Mouse (Mus musculus) large intestine, adult 2 months (tissue): ENCODE results near the gene Cyp2ab1. TPM values are rescaled to one million over a fixed set of nuclear protein-coding genes. Genes with fewer than 3 reads are reported as not detected.

Source experiments
- DNase-seq: peaks from one replicate; pipeline ENCODE4 v3.0.0-alpha.2; 2012; ENCODE audit warnings: low read depth, low spot score
- WGBS: fragments of 180-500 bp; shearing (Covaris S2); methylation state at CpG from one replicate; pipeline ENCODE4 v1.1.7; 2018; 5-methylcytosine and 5-hydroxymethylcytosine counted together
- polyA plus RNA-seq: library from polyadenylated mRNA; depleted of rRNA; stranded (reverse); fragments of >200 nt; gene quantifications from 2 replicates; pipeline ENCODE4 v1.2.3, GENCODE M21; 2012; rRNA removed

Cyp2ab1 gene
- polyA plus RNA-seq, 1 experiment = 0.12 TPM

GRCm38 (mm10) chr16:20279395-20279794, 45.8 kb downstream of the Cyp2ab1 start:
- DNase-seq = no peak
- WGBS = 82% methylated on average over 5 of the region's 5 CpGs

DNA sequence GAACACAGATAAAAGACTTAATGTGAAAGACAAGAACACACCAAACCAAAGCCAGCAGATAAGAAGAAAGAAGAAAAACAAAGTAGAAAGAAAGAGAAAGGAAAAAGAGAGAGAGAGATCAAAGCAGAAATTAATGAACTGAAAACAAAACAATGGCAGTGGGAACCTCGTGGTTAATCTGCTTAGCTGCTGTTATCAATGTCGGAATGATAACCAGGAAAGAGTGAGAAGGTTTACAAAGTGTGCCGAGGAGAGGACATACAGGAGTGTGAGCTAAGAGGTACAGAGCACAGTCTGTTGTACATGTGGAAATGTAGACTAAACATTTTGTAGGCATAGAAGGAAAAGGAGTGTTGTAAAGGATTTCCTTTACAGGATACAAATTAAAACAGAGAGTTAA, 52.2 kb downstream of the Cyp2ab1 start:
- 18% methylated on average over 3 of the region's 3 CpGs for WGBS
- no peak for DNase-seq

DNA sequence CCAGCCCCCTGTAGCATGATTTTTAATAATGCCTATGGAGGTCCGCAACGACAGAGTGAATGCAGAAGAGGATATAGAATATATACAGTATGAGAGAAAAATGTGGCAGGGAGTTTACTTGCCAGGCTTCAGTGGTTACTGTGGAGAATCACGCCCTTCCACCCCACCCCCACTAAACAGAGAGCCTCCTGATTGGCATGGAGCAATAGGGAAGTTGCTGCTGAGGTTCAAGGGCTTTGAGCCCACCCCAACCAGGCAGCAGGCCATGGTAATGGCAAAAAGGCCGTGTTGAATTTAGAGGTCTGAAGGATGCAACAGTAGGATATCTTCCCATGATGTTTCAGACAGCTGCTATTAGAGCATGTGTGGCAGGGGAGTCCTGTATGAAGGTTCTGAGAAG, 53.9 kb downstream of the Cyp2ab1 start:
- DNase-seq = no peak
- 66% methylated on average over 4 of the region's 4 CpGs for WGBS

- WGBS = 62% methylated on average over 7 of the region's 7 CpGs
- no peak for DNase-seq
Measured at GRCm38 (mm10) chr16:20265089-20265488, 60.1 kb downstream of the Cyp2ab1 start.

Other genes starting within 250 kb of the Cyp2ab1 start
- gene Klhl24, start 227.9 kb downstream of the Cyp2ab1 start, polyA plus RNA-seq = 4.0 and 6.4 TPM in 2 replicates
- 7.3 and 14.2 TPM in 2 replicates for gene Yeats2, start 184.3 kb downstream of the Cyp2ab1 start, polyA plus RNA-seq
- gene Map6d1, start 84.0 kb downstream of the Cyp2ab1 start, polyA plus RNA-seq = 0.05 and 0.07 TPM in 2 replicates
- 43.5 and 46.1 TPM in 2 replicates for gene Parl, start 23.0 kb downstream of the Cyp2ab1 start, polyA plus RNA-seq
- 15.0 and 22.3 TPM in 2 replicates for gene Abcc5, start 101.0 kb upstream of the Cyp2ab1 start, polyA plus RNA-seq
- gene Eif2b5, start 173.4 kb upstream of the Cyp2ab1 start, polyA plus RNA-seq = 28.8 and 30.9 TPM in 2 replicates
- gene Dvl3, start 191.6 kb upstream of the Cyp2ab1 start, polyA plus RNA-seq = 18.4 and 32.2 TPM in 2 replicates
- gene Ap2m1, start 210.1 kb upstream of the Cyp2ab1 start, polyA plus RNA-seq = 553 and 587 TPM in 2 replicates
- 35.9 and 46.4 TPM in 2 replicates for gene Abcf3, start 223.2 kb upstream of the Cyp2ab1 start, polyA plus RNA-seq